Mouse (Mus musculus) erythroblast, embryonic 14.5 days (primary cell): ENCODE measurements at regions not wholly inside any gene's neighbourhood (a gene's known extent, or its start where the extent isn't known, plus 50 kb on each side); places are given as distances from the start of the nearest gene placed in this dataset.

Experiments
- H3K27me3 ChIP-seq: 2 replicates; pipeline ENCODE4 v1.6.1; 2012; ENCODE audit warnings: inconsistent platforms; ENCODE audit not compliant: control insufficient read depth
- H3K36me3 ChIP-seq: 2 replicates; pipeline ENCODE4 v1.6.1; 2012; ENCODE audit warnings: mild to moderate bottlenecking, inconsistent platforms; ENCODE audit not compliant: control insufficient read depth
- H3K4me1 ChIP-seq: 2 replicates; pipeline ENCODE4 v1.6.1; 2012; ENCODE audit warnings: inconsistent platforms; ENCODE audit not compliant: control insufficient read depth
- H3K4me3 ChIP-seq: replicated peaks from 2 replicates; pipeline ENCODE3; 2012; ENCODE audit warnings: moderate library complexity, mild to moderate bottlenecking, inconsistent platforms
- H3K9me3 ChIP-seq: 2 replicates; pipeline ENCODE4 v1.6.1; 2012; ENCODE audit warnings: low read length, inconsistent platforms, mixed read lengths; ENCODE audit not compliant: control insufficient read depth
- GATA1 ChIP-seq: IDR thresholded peaks from 2 replicates; pipeline ENCODE4 v1.6.1; 2012; ENCODE audit warnings: low read length, inconsistent platforms, mixed read lengths
- TAL1 ChIP-seq: IDR thresholded peaks from 3 replicates; pipeline ENCODE4 v1.6.1; 2012; ENCODE audit warnings: low read length, inconsistent platforms, mixed read lengths

GRCm38 (mm10) chr3:144049270-144049669, 155.8 kb downstream of the Lmo4 start:
- Histone ChIP-seq H3K9me3 (0 out of 2 replicates have a peak, but pooled peaks cover 3% of the 10 kb centered on the region), H3K36me3 (no peaks in the 10 kb centered on the region), H3K4me3 (no peak overlapping the region), H3K4me1 (no peaks in the 10 kb centered on the region), H3K27me3 (no peaks in the 10 kb centered on the region)
- TF ChIP-seq GATA1 (no peak), TAL1 (no peak)

- TF ChIP-seq GATA1: no peak
- TF ChIP-seq TAL1: no peak
- Histone ChIP-seq H3K4me3 (no peak overlapping the region), H3K4me1 (no peaks in the 10 kb centered on the region), H3K9me3 (no peaks in the 10 kb centered on the region; the same call in 1 of the 2 replicates), H3K36me3 (no peaks in the 10 kb centered on the region), H3K27me3 (no peaks in the 10 kb centered on the region)
Measured at GRCm38 (mm10) chr3:144044366-144044765, 160.7 kb downstream of the Lmo4 start.

DNA sequence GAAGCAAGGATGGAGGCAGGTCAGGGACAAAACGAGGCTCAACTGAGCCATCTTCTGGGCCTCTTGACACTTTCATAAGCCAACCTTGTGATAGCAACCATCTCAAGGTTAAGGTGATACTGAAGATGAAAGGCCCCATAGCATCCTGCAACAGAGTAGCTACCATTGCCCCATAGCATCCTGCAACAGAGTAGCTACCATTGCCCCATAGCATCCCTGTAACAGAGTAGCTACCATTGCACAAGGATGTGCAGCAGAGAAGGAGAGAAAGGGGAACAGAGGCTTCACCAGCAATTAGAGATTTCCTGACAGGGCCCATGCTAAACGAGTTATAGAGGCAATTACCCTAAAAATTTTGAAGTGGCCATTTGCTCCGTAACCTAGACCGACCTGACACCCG, 163.2 kb downstream of the Lmo4 start:
- Histone ChIP-seq H3K36me3 (no peaks in the 10 kb centered on the region), H3K27me3 (no peaks in the 10 kb centered on the region), H3K4me3 (no peak overlapping the region), H3K9me3 (no peaks in the 10 kb centered on the region; the same call in 1 of the 2 replicates), H3K4me1 (no peaks in the 10 kb centered on the region)
- no peak for TF ChIP-seq GATA1
- TF ChIP-seq TAL1: no peak

DNA sequence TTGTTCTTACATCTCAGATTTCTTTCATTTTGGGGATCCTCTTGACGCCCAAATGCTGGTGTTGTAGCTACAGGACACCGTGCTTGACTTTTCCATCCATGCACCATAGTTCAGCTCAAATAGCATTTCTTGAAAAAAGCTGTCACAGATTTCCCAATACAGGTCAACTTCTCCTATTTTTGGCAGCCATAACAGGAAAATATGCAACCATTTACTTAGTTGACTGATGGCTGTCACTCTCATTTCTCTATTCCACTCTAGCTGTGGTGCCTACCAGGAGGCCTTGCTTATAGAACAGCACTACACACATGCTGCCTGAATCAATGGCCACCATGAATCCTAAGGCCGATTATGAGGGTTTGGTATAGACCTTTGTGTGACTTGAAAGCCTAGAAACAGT, 165.5 kb downstream of the Lmo4 start:
- no peak overlapping the region for H3K4me3 ChIP-seq
- H3K4me1 ChIP-seq: no peaks in the 10 kb centered on the region
- no peaks in the 10 kb centered on the region for H3K36me3 ChIP-seq
- TF ChIP-seq GATA1: no peak
- TF ChIP-seq TAL1: no peak
- H3K27me3 ChIP-seq: no peaks in the 10 kb centered on the region
- no peaks in the 10 kb centered on the region; the same call in 1 of the 2 replicates for H3K9me3 ChIP-seq

DNA sequence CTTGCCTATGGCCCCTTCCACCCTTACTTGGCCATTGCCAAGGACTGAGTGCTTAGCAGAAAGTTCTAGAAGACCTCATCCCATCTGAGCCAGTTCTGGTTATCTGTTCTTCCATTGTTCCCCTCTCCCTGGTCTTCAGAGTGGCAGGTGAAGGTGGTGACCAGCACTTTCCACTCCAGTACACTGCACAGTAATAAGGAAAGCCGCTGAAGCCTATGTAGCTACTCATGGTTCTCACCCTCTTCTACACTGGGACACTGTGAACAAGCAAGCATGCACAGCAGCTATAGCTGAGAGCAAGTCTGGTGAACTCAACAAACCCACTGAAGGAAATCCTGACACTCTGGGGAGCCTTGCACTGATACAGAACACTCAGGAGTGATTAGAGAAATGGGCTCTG, 175.4 kb downstream of the Lmo4 start:
- Histone ChIP-seq H3K36me3 (no peaks in the 10 kb centered on the region), H3K27me3 (no peaks in the 10 kb centered on the region), H3K4me3 (no peak overlapping the region), H3K9me3 (peaks cover 4% of the 10 kb centered on the region; the same call in 1 of the 2 replicates), H3K4me1 (no peaks in the 10 kb centered on the region)
- TF ChIP-seq GATA1 (no peak), TAL1 (no peak)

- no peaks in the 10 kb centered on the region for H3K27me3 ChIP-seq
- no peak for TF ChIP-seq GATA1
- no peak for TF ChIP-seq TAL1
- H3K4me1 ChIP-seq: no peaks in the 10 kb centered on the region
- H3K9me3 ChIP-seq: peaks cover 4% of the 10 kb centered on the region; the same call in 1 of the 2 replicates
- H3K4me3 ChIP-seq: no peak overlapping the region
- no peaks in the 10 kb centered on the region for H3K36me3 ChIP-seq
Measured at GRCm38 (mm10) chr3:144029121-144029520, 175.9 kb downstream of the Lmo4 start.

- H3K27me3 ChIP-seq: no peaks in the 10 kb centered on the region
- no peaks in the 10 kb centered on the region for H3K36me3 ChIP-seq
- no peak overlapping the region for H3K4me3 ChIP-seq
- no peak for TF ChIP-seq TAL1
- TF ChIP-seq GATA1: no peak
- peaks cover 4% of the 10 kb centered on the region; the same call in 1 of the 2 replicates for H3K9me3 ChIP-seq
- H3K4me1 ChIP-seq: no peaks in the 10 kb centered on the region
Measured at GRCm38 (mm10) chr3:144027134-144027980, 177.7 kb downstream of the Lmo4 start.

GRCm38 (mm10) chr3:144025451-144026125, 179.4 kb downstream of the Lmo4 start:
- peaks cover 7% of the 10 kb centered on the region; the same call in 1 of the 2 replicates for H3K9me3 ChIP-seq
- H3K4me3 ChIP-seq: no peak overlapping the region
- no peaks in the 10 kb centered on the region for H3K36me3 ChIP-seq
- TF ChIP-seq TAL1: no peak
- TF ChIP-seq GATA1: no peak
- H3K4me1 ChIP-seq: no peaks in the 10 kb centered on the region
- no peaks in the 10 kb centered on the region for H3K27me3 ChIP-seq

- Histone ChIP-seq H3K9me3 (peaks cover 3% of the 10 kb centered on the region; the same call in 1 of the 2 replicates), H3K4me1 (no peaks in the 10 kb centered on the region), H3K27me3 (no peaks in the 10 kb centered on the region), H3K4me3 (no peak overlapping the region), H3K36me3 (no peaks in the 10 kb centered on the region)
- TF ChIP-seq GATA1: no peak
- TF ChIP-seq TAL1: no peak
Measured at GRCm38 (mm10) chr3:144024216-144024615, 180.8 kb downstream of the Lmo4 start.
